Mouse (Mus musculus) megakaryocyte, embryonic 14.5 days (primary cell): Measurements from ENCODE around the gene Gstm2.

Source experiments
- FLI1 ChIP-seq: IDR thresholded peaks from 2 replicates; pipeline ENCODE4 v1.6.1; 2012; ENCODE audit warnings: low read length, inconsistent platforms, mixed read lengths
- GATA1 ChIP-seq: IDR thresholded peaks from 3 replicates; pipeline ENCODE4 v1.6.1; 2012; ENCODE audit warnings: mixed read lengths, low read length, inconsistent platforms, borderline replicate concordance

DNA sequence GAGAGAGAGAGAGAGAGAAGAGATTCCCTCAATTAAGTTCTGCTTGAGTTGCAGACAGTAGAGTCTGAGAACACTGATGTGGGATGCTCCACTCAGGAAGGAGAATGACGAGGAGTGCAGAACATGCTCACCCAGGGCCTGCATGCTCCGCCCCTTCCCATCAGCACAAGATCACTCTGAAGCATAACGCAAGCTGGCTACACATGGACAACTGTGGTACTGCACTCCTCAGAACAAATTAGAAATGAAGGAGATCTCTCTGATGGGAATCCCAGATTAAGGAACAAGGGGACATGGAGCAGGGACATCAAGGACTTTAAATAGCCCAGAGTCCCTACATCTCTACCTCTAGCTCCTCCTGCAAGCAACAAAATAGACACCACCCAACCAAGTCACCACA, 5.0 kb downstream of the Gstm2 start:
- TF ChIP-seq GATA1 (no peak), FLI1 (no peak)
